In the genomic region with DNA sequence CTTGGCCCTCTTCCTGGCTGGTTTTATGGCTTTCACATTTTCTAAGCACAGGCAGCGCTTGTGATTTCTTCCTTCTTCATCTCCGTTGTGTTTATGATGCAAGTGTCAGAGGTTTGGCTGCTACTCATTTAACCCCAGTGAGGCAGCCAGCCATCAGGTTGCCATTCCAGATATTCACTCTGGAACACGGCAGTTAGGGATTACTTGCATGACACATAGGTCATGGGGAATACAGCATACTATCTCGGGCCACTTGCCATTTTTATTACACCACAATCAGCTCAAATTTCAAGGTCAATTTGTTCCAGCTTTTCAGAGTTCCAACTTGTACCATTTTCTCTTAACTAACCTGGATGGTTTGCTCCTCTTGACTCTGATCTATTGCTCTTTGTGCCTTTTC, we compare ENCODE assay signal across 18 mouse cellular contexts.
A peak's percentile ranks its signal among the peaks of the same experiment; 100 is the strongest.
DNase-seq lines count a peak whose midpoint lies in the region; ATAC-seq lines count a peak whose summit lies in the region.
"Had no signal": no experiment of that assay in that cellular context is flagged by ENCODE, and none has a peak within 500 bp of the region (broad histone marks: within the 10 kb centered on the region; RNA-seq: fewer than 3 reads in every experiment).

No protein-coding gene starts in this region.

- no peaks in the 10 kb centered on the region for H3K9me3 ChIP-seq in midbrain, embryonic 13.5 days
- H3K9me3 ChIP-seq: heart, embryonic 15.5 days; liver, embryonic 12.5 days; neural tube, embryonic 15.5 days had no signal

- no peak overlapping the region for H3K4me3 ChIP-seq in midbrain, embryonic 13.5 days (replicated peaks)
- H3K4me3 ChIP-seq: heart, embryonic 15.5 days; liver, embryonic 12.5 days; neural tube, embryonic 15.5 days had no signal

- no peak for ATAC-seq in midbrain, embryonic 13.5 days
- ATAC-seq: forebrain, postnatal 0 days; liver, embryonic 12.5 days had no signal

- no peak overlapping the region for H3K27ac ChIP-seq in midbrain, embryonic 13.5 days
- H3K27ac ChIP-seq: heart, embryonic 15.5 days; hindbrain, embryonic 14.5 days; liver, embryonic 12.5 days; neural tube, embryonic 15.5 days had no signal

- H3K27me3 ChIP-seq in midbrain, embryonic 13.5 days = no peaks in the 10 kb centered on the region
- H3K27me3 ChIP-seq: heart, embryonic 15.5 days; liver, embryonic 12.5 days; neural tube, embryonic 15.5 days had no signal

- peak; percentile 24 for DNase-seq in adrenal gland, postnatal 14 days
- DNase-seq in adrenal gland, adult 8-10 months = no peak
- DNase-seq in heart, postnatal 10 days = peak; percentile 12 to 23
- no peak for DNase-seq in heart, postnatal 36 days
- DNase-seq in urinary bladder, postnatal 14 days (ENCODE audit: low spot score) = peak; percentile 19
- no peak for DNase-seq in urinary bladder, postnatal 10 days (ENCODE audit: low spot score)
- DNase-seq: cerebellum, postnatal 36 days; forebrain, postnatal 0 days; gastrocnemius, postnatal 10 days; kidney, adult 8-10 months; kidney, postnatal 4 days; spleen, adult 18-20 months had no signal

- H3K36me3 ChIP-seq in midbrain, embryonic 13.5 days = no peaks in the 10 kb centered on the region
- H3K36me3 ChIP-seq: heart, embryonic 15.5 days; liver, embryonic 12.5 days; neural tube, embryonic 15.5 days had no signal

- H3K4me2 ChIP-seq in midbrain, embryonic 13.5 days (replicated peaks) = no peak overlapping the region
- H3K4me2 ChIP-seq: heart, embryonic 15.5 days; hindbrain, embryonic 14.5 days; liver, embryonic 12.5 days; midbrain, embryonic 11.5 days; neural tube, embryonic 15.5 days had no signal

- no peak overlapping the region for H3K9ac ChIP-seq in midbrain, embryonic 13.5 days (replicated peaks)
- H3K9ac ChIP-seq: forebrain, postnatal 0 days; heart, embryonic 15.5 days; hindbrain, embryonic 14.5 days; liver, embryonic 12.5 days; neural tube, embryonic 15.5 days had no signal

- no peaks in the 10 kb centered on the region for H3K4me1 ChIP-seq in midbrain, embryonic 13.5 days (replicated peaks)
- H3K4me1 ChIP-seq: liver, embryonic 12.5 days; neural tube, embryonic 15.5 days had no signal

- 84% methylated on average over 4 of the region's 4 CpGs for WGBS in midbrain, embryonic 13.5 days

- intact Hi-C loops in heart, postnatal 10 days (cut with DNase I) = no loop called here
- intact Hi-C loops in heart, postnatal 36 days (cut with DNase I) = no loop called here

Comparison
In these comparisons a context has a peak if more than half of its experiments do, and no peak if none do; other contexts are left out.
1. DNase-seq: peak in adrenal gland, postnatal 14 days (single experiment), heart, postnatal 10 days (2 of 2) and urinary bladder, postnatal 14 days (single experiment); none in adrenal gland, adult 8-10 months (single experiment), heart, postnatal 36 days (0 of 2) and urinary bladder, postnatal 10 days (single experiment).